Mouse (Mus musculus): ENCODE results near the gene Sart3.

DNA sequence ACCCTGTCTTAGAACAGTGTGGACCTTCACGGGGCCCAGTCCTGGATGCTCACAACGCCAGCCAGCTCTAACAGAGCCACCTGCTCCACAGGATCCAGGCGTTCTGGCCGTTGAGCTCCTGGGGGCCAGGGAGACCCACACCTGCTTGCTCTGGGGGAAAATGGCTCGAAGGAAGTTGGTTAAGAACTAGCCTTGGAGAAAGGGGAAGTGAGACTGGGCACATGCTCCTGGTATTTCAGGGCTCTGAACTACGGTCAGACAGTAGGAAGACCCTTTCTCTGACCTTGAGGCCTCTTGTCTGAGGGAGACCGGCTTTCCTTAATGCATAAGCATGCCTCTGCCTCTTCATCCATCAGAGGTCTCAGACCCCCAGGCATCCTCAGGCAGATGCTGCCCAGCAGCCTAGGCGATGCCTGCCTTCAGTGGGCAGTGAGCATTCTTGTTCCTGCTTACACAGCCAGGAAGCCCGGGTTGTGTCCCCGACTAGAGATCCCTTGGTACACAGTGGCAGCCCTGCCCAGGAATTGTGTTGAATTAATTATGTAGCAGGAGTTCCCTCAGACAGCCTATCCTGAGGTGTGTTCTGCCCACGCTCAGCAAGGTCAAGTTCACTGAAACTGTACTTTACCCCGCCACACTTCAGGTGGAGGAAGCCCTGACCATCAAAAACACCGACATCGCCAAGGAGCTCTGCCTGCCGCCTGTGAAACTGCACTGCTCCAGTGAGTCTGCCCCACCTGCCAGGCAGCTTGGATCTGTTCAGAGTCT is 4.0 kb upstream of the Sart3 start:
- TF ChIP-seq MAFK (IDR thresholded peaks at IDR 0.05; ENCODE audit: insufficient read depth, low read depth, low read length) (no peak), ZNF384 (IDR thresholded peaks at IDR 0.05; ENCODE audit: low read depth, low read length) (no peak), HCFC1 (IDR thresholded peaks at IDR 0.05; ENCODE audit: borderline replicate concordance, insufficient read depth, low read length) (no peak), ZC3H11A (IDR thresholded peaks at IDR 0.05; ENCODE audit: borderline replicate concordance, low read depth, low read length) (no peak), CHD2 (IDR thresholded peaks at IDR 0.05; ENCODE audit: low read depth, low read length) (no peak)

Data from ES-E14 (cell line).